Mouse (Mus musculus) stomach, postnatal 0 days (tissue): ENCODE data around the gene Enah.

Experiments used
- CTCF ChIP-seq: IDR thresholded peaks from 2 replicates; pipeline ENCODE4 v1.5.1; 2016; ENCODE audit warnings: antibody characterized with exemption, low read depth, mild to moderate bottlenecking, moderate library complexity
- EP300 ChIP-seq: optimal IDR thresholded peaks from 2 replicates; pipeline ENCODE3; 2016; ENCODE audit warnings: antibody characterized with exemption

GRCm38 (mm10) chr1:181980017-181980719 is 39.6 kb downstream of the Enah start:
- no peak for TF ChIP-seq CTCF
- TF ChIP-seq EP300 = no peak
